Mouse (Mus musculus) forebrain, embryonic 11.5 days (tissue): ENCODE measurements at regions not wholly inside any gene's neighbourhood (a gene's known extent, or its start where the extent isn't known, plus 50 kb on each side); places are given as distances from the start of the nearest gene placed in this dataset.

ENCODE experiments used
- ATAC-seq: fragments of 200-750 bp; cut with Nextera tagmentation; replicated peaks from 2 replicates; pipeline ENCODE4 v1.8.0; 2017; ENCODE audit warnings: moderate TSS enrichment; ENCODE audit not compliant: low FRiP score
- DNase-seq: peaks from one replicate; pipeline ENCODE4 v3.0.0-alpha.2; 2017; ENCODE audit warnings: low spot score
- H3K27ac ChIP-seq: fragments of 300-500 bp; sonication (generic); 2 replicates; pipeline ENCODE4 v1.5.1; 2014; ENCODE audit warnings: low read depth, low read length
- H3K27me3 ChIP-seq: fragments of 300-500 bp; sonication (generic); 2 replicates; pipeline ENCODE4 v1.6.1; 2014; ENCODE audit warnings: mild to moderate bottlenecking, low read length, mixed read lengths; ENCODE audit not compliant: control insufficient read depth, insufficient read depth
- H3K36me3 ChIP-seq: fragments of 300-500 bp; sonication (generic); 2 replicates; pipeline ENCODE4 v1.6.1; 2014; ENCODE audit warnings: mild to moderate bottlenecking, low read length, moderate library complexity, mixed read lengths; ENCODE audit not compliant: control insufficient read depth, insufficient read depth
- H3K4me1 ChIP-seq: fragments of 300-500 bp; sonication (generic); replicated peaks from 2 replicates; pipeline ENCODE4 v1.6.1; 2014; ENCODE audit warnings: low read length, mixed read lengths; ENCODE audit not compliant: control insufficient read depth, insufficient read depth
- H3K4me2 ChIP-seq: fragments of 300-500 bp; sonication (generic); 2 replicates; pipeline ENCODE4 v1.6.1; 2014; ENCODE audit warnings: low read depth, mild to moderate bottlenecking, low read length, moderate library complexity, mixed read lengths; ENCODE audit not compliant: severe bottlenecking
- H3K4me3 ChIP-seq: fragments of 300-500 bp; sonication (generic); 2 replicates; pipeline ENCODE4 v1.5.1; 2014; ENCODE audit warnings: low read depth, low read length
- H3K9ac ChIP-seq: fragments of 300-500 bp; sonication (generic); 2 replicates; pipeline ENCODE4 v1.6.1; 2014; ENCODE audit warnings: low read length
- H3K9me3 ChIP-seq: fragments of 300-500 bp; sonication (generic); 2 replicates; pipeline ENCODE4 v1.6.1; 2016; ENCODE audit warnings: low read length, mixed read lengths; ENCODE audit not compliant: control insufficient read depth
- WGBS: fragments of 180-500 bp; shearing (Covaris S2); extraction: QIAGEN DNeasy Blood & Tissue Kit; methylation state at CpG from one replicate; pipeline ENCODE4 v1.1.7; 2014; 5-methylcytosine and 5-hydroxymethylcytosine counted together

DNA sequence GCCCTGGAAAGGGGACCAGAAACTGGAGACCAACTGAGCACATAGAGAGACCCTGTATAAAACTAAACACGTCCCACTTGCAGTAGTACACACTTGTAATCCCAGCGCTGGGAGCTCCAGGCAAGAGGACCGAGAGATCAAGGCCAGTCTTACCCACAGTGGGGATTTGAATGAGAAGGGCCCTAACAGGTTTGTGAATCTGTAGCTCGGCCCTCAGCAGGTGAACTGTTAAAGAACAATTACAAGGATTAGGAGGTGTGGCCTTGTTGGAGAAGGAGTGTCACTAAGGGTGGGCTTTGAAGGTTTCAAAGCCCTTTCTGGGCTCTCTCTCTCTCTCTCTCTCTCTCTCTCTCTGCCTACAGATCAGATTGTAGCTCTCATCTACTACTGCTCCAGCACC, 76.5 kb upstream of the Sertad2 start:
- Histone ChIP-seq H3K4me1 (no peaks in the 10 kb centered on the region), H3K4me3 (no peak overlapping the region), H3K27me3 (no peaks in the 10 kb centered on the region; the same call in 1 of the 2 replicates), H3K4me2 (no peak overlapping the region), H3K27ac (no peak overlapping the region), H3K36me3 (no peaks in the 10 kb centered on the region), H3K9me3 (no peaks in the 10 kb centered on the region), H3K9ac (no peak overlapping the region)
- ATAC-seq (no peak), DNase-seq (no peak)
- WGBS, result 11% methylated on average over 4 of the region's 4 CpGs

DNA sequence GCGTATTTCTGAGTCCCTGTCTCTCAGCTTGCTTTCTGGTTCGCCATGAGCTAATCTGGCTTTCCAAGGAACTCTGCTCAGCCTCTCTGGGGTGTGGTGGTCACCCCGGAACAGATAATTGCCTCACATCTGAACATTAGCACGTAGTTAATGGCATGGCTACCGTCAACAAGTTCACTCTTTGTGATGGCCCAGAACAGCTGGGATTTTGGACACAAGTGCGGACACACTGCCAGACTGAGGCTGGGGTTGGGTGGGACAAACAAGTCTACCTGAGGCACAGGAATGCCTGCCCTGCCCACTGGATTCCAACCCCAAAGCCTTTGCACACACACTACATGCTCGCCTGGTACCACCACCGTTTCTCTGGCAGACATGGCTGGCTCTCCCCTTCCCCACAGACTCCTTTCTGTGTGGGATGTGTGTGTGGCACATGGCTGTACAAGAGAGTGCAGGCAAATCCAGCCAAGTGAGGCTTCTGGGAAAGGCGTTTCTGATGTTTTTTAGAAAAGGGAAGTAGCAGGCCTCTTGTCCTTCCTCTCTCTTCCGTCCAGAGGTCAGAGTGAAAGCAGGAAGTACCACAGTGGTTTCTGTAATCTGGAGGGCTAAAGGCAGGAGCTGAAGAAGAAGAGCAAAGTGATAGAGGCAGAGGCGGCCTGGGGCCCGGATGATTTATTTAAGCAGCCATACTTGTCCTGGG, 74.6 kb upstream of the Sertad2 start:
- no peak for ATAC-seq
- DNase-seq, result no peak
- Histone ChIP-seq H3K27ac (no peak overlapping the region), H3K9ac (no peak overlapping the region), H3K27me3 (no peaks in the 10 kb centered on the region; the same call in 1 of the 2 replicates), H3K36me3 (no peaks in the 10 kb centered on the region), H3K9me3 (no peaks in the 10 kb centered on the region), H3K4me2 (no peak overlapping the region), H3K4me1 (no peaks in the 10 kb centered on the region), H3K4me3 (no peak overlapping the region)
- WGBS, result 83% methylated on average over 12 of the region's 12 CpGs

GRCm38 (mm10) chr11:20469368-20469767, 73.7 kb upstream of the Sertad2 start:
- no peaks in the 10 kb centered on the region for H3K9me3 ChIP-seq
- DNase-seq, result no peak
- WGBS, result 69% methylated on average over 5 of the region's 5 CpGs
- H3K36me3 ChIP-seq, result no peaks in the 10 kb centered on the region
- H3K9ac ChIP-seq, result no peak overlapping the region
- H3K4me2 ChIP-seq, result no peak overlapping the region
- no peaks in the 10 kb centered on the region for H3K4me1 ChIP-seq
- no peak for ATAC-seq
- no peaks in the 10 kb centered on the region; the same call in 1 of the 2 replicates for H3K27me3 ChIP-seq
- H3K27ac ChIP-seq, result no peak overlapping the region
- H3K4me3 ChIP-seq, result no peak overlapping the region

GRCm38 (mm10) chr11:20470396-20470795, 72.7 kb upstream of the Sertad2 start:
- Histone ChIP-seq H3K27me3 (no peaks in the 10 kb centered on the region; the same call in 1 of the 2 replicates), H3K4me3 (no peak overlapping the region), H3K9me3 (no peaks in the 10 kb centered on the region), H3K4me2 (no peak overlapping the region), H3K27ac (no peak overlapping the region), H3K4me1 (no peaks in the 10 kb centered on the region), H3K36me3 (no peaks in the 10 kb centered on the region), H3K9ac (no peak overlapping the region)
- no peak for ATAC-seq
- WGBS, result 87% methylated on average over 6 of the region's 6 CpGs
- DNase-seq, result no peak

GRCm38 (mm10) chr11:20472336-20472735, 70.7 kb upstream of the Sertad2 start:
- Histone ChIP-seq H3K4me1 (no peaks in the 10 kb centered on the region), H3K4me2 (no peak overlapping the region), H3K27me3 (no peaks in the 10 kb centered on the region), H3K36me3 (no peaks in the 10 kb centered on the region), H3K27ac (no peak overlapping the region), H3K4me3 (no peak overlapping the region), H3K9me3 (no peaks in the 10 kb centered on the region), H3K9ac (no peak overlapping the region)
- 81% methylated on average over 1 of the region's 1 CpGs for WGBS
- DNase-seq, result no peak
- no peak for ATAC-seq

GRCm38 (mm10) chr11:20475629-20476028, 67.4 kb upstream of the Sertad2 start:
- Histone ChIP-seq H3K9ac (no peak overlapping the region), H3K27me3 (no peaks in the 10 kb centered on the region), H3K4me3 (no peak overlapping the region), H3K27ac (no peak overlapping the region), H3K9me3 (no peaks in the 10 kb centered on the region), H3K4me1 (0 out of 2 replicates have a peak, but pooled peaks cover 2% of the 10 kb centered on the region), H3K4me2 (no peak overlapping the region), H3K36me3 (no peaks in the 10 kb centered on the region)
- no peak for ATAC-seq
- WGBS, result 84% methylated on average over 7 of the region's 7 CpGs
- DNase-seq, result no peak

DNA sequence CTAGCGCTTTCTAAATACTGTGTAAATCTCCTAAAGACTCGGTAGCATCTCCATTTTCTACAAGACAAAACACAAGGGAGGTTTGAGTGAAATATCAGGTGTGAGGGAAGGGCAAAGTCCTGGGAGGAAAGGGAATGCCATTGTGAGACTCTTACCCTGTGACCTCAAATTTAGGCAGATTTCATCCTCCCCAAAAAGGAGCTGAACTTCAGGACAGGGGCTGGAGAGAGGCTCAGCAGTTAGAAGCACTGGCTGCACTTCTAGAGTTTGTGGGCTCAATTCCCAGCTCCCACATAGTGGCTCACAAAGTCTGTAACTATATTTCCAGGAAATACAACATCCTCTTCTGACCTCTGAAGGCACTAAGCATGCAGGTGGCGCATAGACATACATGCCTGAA, 66.6 kb upstream of the Sertad2 start:
- no peak overlapping the region for H3K4me3 ChIP-seq
- H3K27me3 ChIP-seq, result no peaks in the 10 kb centered on the region
- 0 out of 2 replicates have a peak, but pooled peaks cover 2% of the 10 kb centered on the region for H3K4me1 ChIP-seq
- ATAC-seq (no peak), DNase-seq (no peak)
- no peaks in the 10 kb centered on the region for H3K9me3 ChIP-seq
- WGBS, result 87% methylated on average over 3 of the region's 3 CpGs
- H3K27ac ChIP-seq, result no peak overlapping the region
- no peak overlapping the region for H3K9ac ChIP-seq
- no peak overlapping the region for H3K4me2 ChIP-seq
- no peaks in the 10 kb centered on the region for H3K36me3 ChIP-seq

DNA sequence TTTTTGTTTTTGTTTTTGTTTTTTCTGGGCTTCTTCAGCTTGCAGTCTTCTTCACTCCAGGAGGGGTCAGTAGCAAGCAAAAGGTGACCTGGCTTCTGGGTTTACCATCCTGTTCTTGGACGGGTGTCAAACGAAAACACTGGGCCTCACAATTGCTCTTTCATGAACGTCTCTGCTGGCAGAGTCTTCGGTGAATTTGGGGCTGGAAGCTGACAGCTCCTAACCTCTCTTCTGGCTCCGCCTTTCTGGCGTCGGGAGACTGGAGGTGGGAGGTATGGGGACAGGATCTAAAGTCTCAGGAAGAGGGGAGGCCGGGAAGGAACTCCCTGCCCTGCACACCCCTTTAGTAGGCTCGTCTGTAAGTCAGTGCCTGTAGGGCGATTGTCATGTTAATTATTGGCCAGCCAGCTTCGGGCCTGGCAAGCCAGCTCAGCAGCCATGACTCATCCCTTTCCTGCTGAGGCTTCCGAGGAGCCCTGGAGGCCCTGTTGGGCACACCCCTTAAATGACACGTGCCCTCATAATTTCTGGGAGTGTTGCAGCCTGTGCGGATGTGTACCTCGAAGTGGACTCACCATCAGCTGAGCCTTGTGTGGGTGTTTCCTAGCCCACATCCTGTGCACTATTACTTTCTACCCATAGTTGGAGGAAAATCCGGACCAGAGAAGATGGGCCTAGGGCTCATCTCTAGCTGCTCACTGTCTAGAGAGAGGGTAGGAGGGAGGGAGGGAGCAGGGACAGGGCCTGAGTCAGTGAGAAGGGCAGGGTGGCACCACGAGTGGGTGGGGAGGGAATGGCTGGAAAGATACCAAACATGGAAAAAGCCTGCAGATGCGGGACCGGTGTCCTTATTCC, 65.6 kb upstream of the Sertad2 start:
- no peak overlapping the region; the same call in 1 of the 2 replicates for H3K9ac ChIP-seq
- H3K9me3 ChIP-seq, result no peaks in the 10 kb centered on the region
- H3K27me3 ChIP-seq, result no peaks in the 10 kb centered on the region
- H3K4me2 ChIP-seq, result peak overlapping the region; percentile 3; the same call in 1 of the 2 replicates
- ATAC-seq (peak; percentile 67), DNase-seq (no peak)
- 0 out of 2 replicates have a peak, but pooled peaks cover 2% of the 10 kb centered on the region for H3K4me1 ChIP-seq
- no peaks in the 10 kb centered on the region for H3K36me3 ChIP-seq
- H3K27ac ChIP-seq, result no peak overlapping the region
- 16% methylated on average over 19 of the region's 19 CpGs for WGBS
- no peak overlapping the region for H3K4me3 ChIP-seq
